Mouse (Mus musculus) heart, embryonic 15.5 days (tissue): ENCODE measurements at regions not wholly inside any gene's neighbourhood (a gene's known extent, or its start where the extent isn't known, plus 50 kb on each side); places are given as distances from the start of the nearest gene placed in this dataset.

Source experiments
- ATAC-seq: fragments of 200-750 bp; cut with Nextera tagmentation; replicated peaks from 2 replicates; pipeline ENCODE4 v1.8.0; 2017; ENCODE audit warnings: low read depth, moderate TSS enrichment; ENCODE audit not compliant: insufficient number of reproducible peaks, insufficient read depth, low FRiP score
- H3K27ac ChIP-seq: fragments of 300-500 bp; sonication (generic); 2 replicates; pipeline ENCODE4 v1.5.1; 2015; ENCODE audit warnings: mild to moderate bottlenecking, inconsistent platforms
- H3K27me3 ChIP-seq: fragments of 300-500 bp; sonication (generic); 2 replicates; pipeline ENCODE4 v1.6.1; 2015; ENCODE audit warnings: inconsistent platforms
- H3K36me3 ChIP-seq: fragments of 300-500 bp; sonication (generic); 2 replicates; pipeline ENCODE4 v1.6.1; 2015; ENCODE audit warnings: mild to moderate bottlenecking, inconsistent platforms
- H3K4me1 ChIP-seq: fragments of 300-500 bp; sonication (generic); replicated peaks from 2 replicates; pipeline ENCODE4 v1.6.1; 2015; ENCODE audit warnings: inconsistent platforms
- H3K4me2 ChIP-seq: fragments of 300-500 bp; sonication (generic); 2 replicates; pipeline ENCODE4 v1.6.1; 2015; ENCODE audit warnings: inconsistent platforms, mild to moderate bottlenecking, moderate library complexity
- H3K4me3 ChIP-seq: fragments of 300-500 bp; sonication (generic); 2 replicates; pipeline ENCODE4 v1.5.1; 2015; ENCODE audit warnings: mild to moderate bottlenecking, inconsistent platforms
- H3K9ac ChIP-seq: fragments of 300-500 bp; sonication (generic); 2 replicates; pipeline ENCODE4 v1.6.1; 2015; ENCODE audit warnings: mild to moderate bottlenecking, inconsistent platforms
- H3K9me3 ChIP-seq: fragments of 300-500 bp; sonication (generic); replicated peaks from 2 replicates; pipeline ENCODE4 v1.6.1; 2016; ENCODE audit warnings: inconsistent platforms
- WGBS: fragments of 180-500 bp; shearing (Covaris S2); methylation state at CpG from one replicate; pipeline ENCODE4 v1.1.7; 2015; ENCODE audit warnings: mixed read lengths; 5-methylcytosine and 5-hydroxymethylcytosine counted together

- Histone ChIP-seq H3K4me1 (no peaks in the 10 kb centered on the region), H3K27me3 (no peaks in the 10 kb centered on the region), H3K9ac (no peak overlapping the region), H3K9me3 (no peaks in the 10 kb centered on the region), H3K27ac (no peak overlapping the region), H3K4me2 (no peak overlapping the region), H3K4me3 (no peak overlapping the region), H3K36me3 (no peaks in the 10 kb centered on the region)
- ATAC-seq = no peak
- 79% methylated on average over 4 of the region's 4 CpGs for WGBS
These were observed 406.8 kb downstream of the Gja1 start for GRCm38 (mm10) chr10:56783941-56784340.

- no peak overlapping the region for H3K27ac ChIP-seq
- no peak overlapping the region for H3K4me3 ChIP-seq
- no peaks in the 10 kb centered on the region for H3K9me3 ChIP-seq
- ATAC-seq = no peak
- H3K4me1 ChIP-seq = no peaks in the 10 kb centered on the region
- H3K9ac ChIP-seq = no peak overlapping the region
- no peaks in the 10 kb centered on the region for H3K27me3 ChIP-seq
- no peak overlapping the region for H3K4me2 ChIP-seq
- no peaks in the 10 kb centered on the region for H3K36me3 ChIP-seq
- WGBS = 72% methylated on average over 4 of the region's 4 CpGs
These were observed 411.0 kb downstream of the Gja1 start for GRCm38 (mm10) chr10:56788081-56788480.

- H3K4me3 ChIP-seq = no peak overlapping the region
- no peaks in the 10 kb centered on the region for H3K27me3 ChIP-seq
- H3K4me1 ChIP-seq = no peaks in the 10 kb centered on the region
- H3K27ac ChIP-seq = no peak overlapping the region
- ATAC-seq = no peak
- no peak overlapping the region for H3K4me2 ChIP-seq
- H3K9ac ChIP-seq = no peak overlapping the region
- 55% methylated on average over 8 of the region's 8 CpGs for WGBS
- H3K36me3 ChIP-seq = no peaks in the 10 kb centered on the region
- H3K9me3 ChIP-seq = no peaks in the 10 kb centered on the region
These were observed 415.9 kb downstream of the Gja1 start for GRCm38 (mm10) chr10:56793074-56793473.

- WGBS = 56% methylated on average over 3 of the region's 3 CpGs
- Histone ChIP-seq H3K27ac (no peak overlapping the region), H3K9me3 (no peaks in the 10 kb centered on the region), H3K27me3 (no peaks in the 10 kb centered on the region), H3K36me3 (no peaks in the 10 kb centered on the region), H3K9ac (no peak overlapping the region), H3K4me2 (no peak overlapping the region), H3K4me3 (no peak overlapping the region), H3K4me1 (no peaks in the 10 kb centered on the region)
- ATAC-seq = no peak
These were observed 418.3 kb downstream of the Gja1 start for GRCm38 (mm10) chr10:56795396-56795795.

- H3K4me2 ChIP-seq = no peak overlapping the region
- no peaks in the 10 kb centered on the region for H3K9me3 ChIP-seq
- H3K27me3 ChIP-seq = no peaks in the 10 kb centered on the region
- ATAC-seq = no peak
- no peak overlapping the region for H3K27ac ChIP-seq
- no peak overlapping the region for H3K9ac ChIP-seq
- 75% methylated on average over 3 of the region's 3 CpGs for WGBS
- H3K4me1 ChIP-seq = no peaks in the 10 kb centered on the region
- H3K36me3 ChIP-seq = no peaks in the 10 kb centered on the region
- no peak overlapping the region for H3K4me3 ChIP-seq
These were observed 422.2 kb downstream of the Gja1 start for GRCm38 (mm10) chr10:56799307-56799706.

- no peaks in the 10 kb centered on the region for H3K4me1 ChIP-seq
- H3K9me3 ChIP-seq = no peaks in the 10 kb centered on the region
- H3K36me3 ChIP-seq = no peaks in the 10 kb centered on the region
- H3K27me3 ChIP-seq = no peaks in the 10 kb centered on the region
- no peak overlapping the region for H3K4me3 ChIP-seq
- H3K9ac ChIP-seq = no peak overlapping the region
- H3K27ac ChIP-seq = no peak overlapping the region
- no peak overlapping the region for H3K4me2 ChIP-seq
- no peak for ATAC-seq
- WGBS = 47% methylated on average over 3 of the region's 3 CpGs
These were observed 422.6 kb downstream of the Gja1 start for GRCm38 (mm10) chr10:56799745-56800144.

GRCm38 (mm10) chr10:56809006-56809405, 431.9 kb downstream of the Gja1 start:
- H3K9ac ChIP-seq = no peak overlapping the region
- H3K4me3 ChIP-seq = no peak overlapping the region
- no peak overlapping the region for H3K27ac ChIP-seq
- ATAC-seq = no peak
- no peaks in the 10 kb centered on the region for H3K4me1 ChIP-seq
- H3K36me3 ChIP-seq = no peaks in the 10 kb centered on the region
- no peak overlapping the region for H3K4me2 ChIP-seq
- 66% methylated on average over 1 of the region's 1 CpGs for WGBS
- H3K27me3 ChIP-seq = no peaks in the 10 kb centered on the region
- H3K9me3 ChIP-seq = no peaks in the 10 kb centered on the region

DNA sequence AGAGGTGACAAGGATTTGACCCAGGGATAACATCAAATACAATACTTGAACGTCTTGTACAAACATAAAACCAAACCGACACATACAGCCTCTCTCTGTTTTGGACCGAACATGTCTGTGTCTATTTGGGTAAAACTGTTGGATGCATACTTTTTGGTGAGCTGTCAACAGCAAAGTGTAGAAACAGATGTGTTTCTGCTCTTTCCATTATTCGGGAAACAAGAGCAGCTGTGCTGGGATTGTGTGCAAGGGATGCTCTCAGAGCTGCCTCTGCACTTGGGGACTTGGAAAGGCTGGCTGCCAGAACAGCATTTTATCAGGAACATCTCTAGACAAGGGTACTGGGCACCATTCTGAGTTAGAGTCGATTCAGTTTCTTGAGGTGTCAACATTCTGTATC, 445.0 kb downstream of the Gja1 start:
- no peaks in the 10 kb centered on the region for H3K4me1 ChIP-seq
- H3K9me3 ChIP-seq = no peaks in the 10 kb centered on the region
- ATAC-seq = no peak
- H3K4me3 ChIP-seq = no peak overlapping the region
- WGBS = 46% methylated on average over 5 of the region's 5 CpGs
- H3K27ac ChIP-seq = no peak overlapping the region
- H3K27me3 ChIP-seq = no peaks in the 10 kb centered on the region
- H3K36me3 ChIP-seq = no peaks in the 10 kb centered on the region
- H3K9ac ChIP-seq = no peak overlapping the region
- no peak overlapping the region for H3K4me2 ChIP-seq

GRCm38 (mm10) chr10:56831331-56831730, 454.2 kb downstream of the Gja1 start:
- no peaks in the 10 kb centered on the region for H3K4me1 ChIP-seq
- H3K4me2 ChIP-seq = no peak overlapping the region
- no peak overlapping the region for H3K27ac ChIP-seq
- H3K36me3 ChIP-seq = no peaks in the 10 kb centered on the region
- ATAC-seq = no peak
- WGBS = 86% methylated on average over 1 of the region's 1 CpGs
- no peaks in the 10 kb centered on the region for H3K9me3 ChIP-seq
- no peak overlapping the region for H3K4me3 ChIP-seq
- H3K9ac ChIP-seq = no peak overlapping the region
- no peaks in the 10 kb centered on the region for H3K27me3 ChIP-seq

DNA sequence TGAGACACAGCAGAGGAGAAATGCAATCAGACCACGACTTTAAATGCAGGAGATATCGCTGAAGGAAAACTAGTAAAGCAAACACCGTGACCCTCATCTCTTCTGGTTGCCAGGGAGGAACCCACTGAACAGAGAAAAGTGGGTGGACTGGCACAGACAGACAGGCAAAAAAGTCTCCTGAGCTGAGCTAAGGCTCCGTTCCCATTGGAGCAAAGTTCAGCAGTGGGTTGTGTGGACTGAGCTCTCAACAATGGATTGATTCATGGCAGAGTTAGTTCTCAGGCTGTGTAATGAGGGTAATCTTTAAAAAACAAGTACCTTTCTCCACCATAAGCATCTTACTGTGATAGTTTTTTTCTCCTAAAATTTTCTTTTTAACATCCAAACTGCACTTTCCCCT, 454.8 kb downstream of the Gja1 start:
- Histone ChIP-seq H3K9me3 (no peaks in the 10 kb centered on the region), H3K36me3 (no peaks in the 10 kb centered on the region), H3K27me3 (no peaks in the 10 kb centered on the region), H3K4me2 (no peak overlapping the region), H3K9ac (no peak overlapping the region), H3K27ac (no peak overlapping the region), H3K4me3 (no peak overlapping the region), H3K4me1 (no peaks in the 10 kb centered on the region)
- no peak for ATAC-seq
- 80% methylated on average over 4 of the region's 4 CpGs for WGBS

DNA sequence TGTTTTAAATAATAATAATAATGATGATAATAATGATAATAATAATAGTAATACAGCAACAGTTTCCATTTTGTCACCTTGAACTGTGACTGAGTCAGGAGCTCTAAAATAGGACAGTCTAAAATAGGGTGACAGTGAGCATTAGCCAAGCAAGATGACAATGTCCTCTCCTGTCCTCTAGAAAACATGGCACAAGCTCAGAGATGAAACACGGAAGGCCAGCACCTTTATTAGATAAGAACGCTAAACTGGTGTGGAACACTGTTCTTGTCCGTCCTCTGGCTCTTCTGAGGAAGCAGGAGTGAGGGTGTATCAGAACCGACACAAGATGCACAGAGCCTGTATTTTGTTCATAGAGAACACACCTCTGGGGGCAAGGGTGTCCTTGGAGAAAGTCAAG, 459.0 kb downstream of the Gja1 start:
- no peak overlapping the region for H3K27ac ChIP-seq
- no peak overlapping the region for H3K9ac ChIP-seq
- no peaks in the 10 kb centered on the region for H3K27me3 ChIP-seq
- 72% methylated on average over 4 of the region's 4 CpGs for WGBS
- H3K9me3 ChIP-seq = no peaks in the 10 kb centered on the region
- H3K4me1 ChIP-seq = peaks cover 5% of the 10 kb centered on the region
- no peak for ATAC-seq
- no peak overlapping the region for H3K4me2 ChIP-seq
- H3K4me3 ChIP-seq = no peak overlapping the region
- H3K36me3 ChIP-seq = no peaks in the 10 kb centered on the region

DNA sequence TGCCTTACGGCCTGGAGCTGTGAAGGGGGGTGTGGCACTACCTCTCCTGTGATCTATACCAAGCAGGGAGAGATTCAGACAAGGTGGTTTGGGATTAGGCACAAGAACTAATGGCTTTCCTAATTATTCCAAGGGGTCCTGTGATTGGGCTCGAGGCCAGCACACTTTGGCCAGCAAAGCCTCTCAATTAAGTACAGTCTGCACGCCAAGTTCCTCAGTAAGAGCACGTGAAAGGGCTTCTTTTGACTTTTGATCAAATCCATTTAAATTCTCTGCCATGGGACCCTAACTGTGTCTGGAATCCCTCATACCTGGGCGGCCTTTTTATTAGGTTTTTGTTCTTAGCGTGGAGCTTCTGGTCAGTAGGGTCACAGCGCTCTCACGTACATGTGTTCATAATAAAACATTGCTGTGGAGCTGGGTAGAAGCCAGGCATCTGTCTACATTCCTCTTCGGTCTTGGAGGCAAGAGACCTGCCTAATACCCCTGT, 461.9 kb downstream of the Gja1 start:
- H3K4me2 ChIP-seq = no peak overlapping the region
- H3K36me3 ChIP-seq = no peaks in the 10 kb centered on the region
- ATAC-seq = no peak
- WGBS = 66% methylated on average over 9 of the region's 9 CpGs
- peaks cover 5% of the 10 kb centered on the region for H3K4me1 ChIP-seq
- no peaks in the 10 kb centered on the region for H3K27me3 ChIP-seq
- H3K4me3 ChIP-seq = no peak overlapping the region
- no peak overlapping the region for H3K27ac ChIP-seq
- H3K9ac ChIP-seq = no peak overlapping the region
- no peaks in the 10 kb centered on the region for H3K9me3 ChIP-seq
